Mouse (Mus musculus) right cerebral cortex, postnatal 25 days (tissue): ENCODE measurements around the gene Lsm3.
A peak's percentile ranks its signal among the peaks of the same experiment; 100 is the strongest.

Experiments used
- DNase-seq: peaks from one replicate; pipeline ENCODE4 v3.0.0; 2022

Lsm3 gene

GRCm38 (mm10) chr6:91514135-91514534 is 1.6 kb upstream of the Lsm3 start:
- no peak for DNase-seq

GRCm38 (mm10) chr6:91514737-91515362 is 878 bp upstream of the Lsm3 start:
- no peak for DNase-seq

- peak; percentile 32 for DNase-seq
Measured at GRCm38 (mm10) chr6:91518454-91519020, 2.8 kb downstream of the Lsm3 start.

- DNase-seq, result no peak
Measured at GRCm38 (mm10) chr6:91522816-91523215, 7.1 kb downstream of the Lsm3 start.

GRCm38 (mm10) chr6:91525544-91525943 is 9.8 kb downstream of the Lsm3 start:
- no peak for DNase-seq

- no peak for DNase-seq
Measured at GRCm38 (mm10) chr6:91527227-91527860, 11.6 kb downstream of the Lsm3 start.

GRCm38 (mm10) chr6:91528265-91528664 is 12.5 kb downstream of the Lsm3 start:
- no peak for DNase-seq

- no peak for DNase-seq
Measured at GRCm38 (mm10) chr6:91530673-91531072, 14.9 kb downstream of the Lsm3 start.

- DNase-seq, result no peak
Measured at GRCm38 (mm10) chr6:91531276-91531675, 15.5 kb downstream of the Lsm3 start.

GRCm38 (mm10) chr6:91532661-91533060 is 16.9 kb downstream of the Lsm3 start:
- DNase-seq, result no peak

GRCm38 (mm10) chr6:91533359-91533758 is 17.6 kb downstream of the Lsm3 start:
- DNase-seq, result no peak

- no peak for DNase-seq
Measured at GRCm38 (mm10) chr6:91533771-91534170, 18.0 kb downstream of the Lsm3 start.

- DNase-seq, result no peak
Measured at GRCm38 (mm10) chr6:91534268-91534667, 18.5 kb downstream of the Lsm3 start.

- no peak for DNase-seq
Measured at GRCm38 (mm10) chr6:91535231-91535630, 19.5 kb downstream of the Lsm3 start.

- DNase-seq, result no peak
Measured at GRCm38 (mm10) chr6:91536047-91536765, 20.5 kb downstream of the Lsm3 start.

GRCm38 (mm10) chr6:91541276-91541675 is 25.5 kb downstream of the Lsm3 start:
- DNase-seq, result no peak

- DNase-seq, result no peak
Measured at GRCm38 (mm10) chr6:91543056-91543455, 27.3 kb downstream of the Lsm3 start.

- DNase-seq, result no peak
Measured at GRCm38 (mm10) chr6:91546241-91546884, 30.6 kb downstream of the Lsm3 start.

GRCm38 (mm10) chr6:91547313-91547712 is 31.6 kb downstream of the Lsm3 start:
- no peak for DNase-seq

GRCm38 (mm10) chr6:91549621-91550020 is 33.9 kb downstream of the Lsm3 start:
- DNase-seq, result no peak

GRCm38 (mm10) chr6:91551671-91552070 is 35.9 kb downstream of the Lsm3 start:
- DNase-seq, result peak; percentile 20

GRCm38 (mm10) chr6:91552693-91553092 is 37.0 kb downstream of the Lsm3 start:
- no peak for DNase-seq

- DNase-seq, result no peak
Measured at GRCm38 (mm10) chr6:91558565-91558964, 42.8 kb downstream of the Lsm3 start.
